Mouse (Mus musculus) kidney, adult 2 months (tissue): ENCODE measurements at regions not wholly inside any gene's neighbourhood (a gene's known extent, or its start where the extent isn't known, plus 50 kb on each side); places are given as distances from the start of the nearest gene placed in this dataset.

Experiments
- DNase-seq: peaks from one replicate; pipeline ENCODE4 v3.0.0; 2021
- H3K27ac ChIP-seq: fragments of 200-500 bp; 2 replicates; pipeline ENCODE4 v1.5.1; 2012; ENCODE audit warnings: low read depth, low read length, control low read depth, inconsistent platforms; ENCODE audit not compliant: insufficient read depth
- H3K27me3 ChIP-seq: fragments of 200-500 bp; replicated peaks from 2 replicates; pipeline ENCODE4 v1.6.1; 2012; ENCODE audit warnings: mild to moderate bottlenecking, moderate library complexity, low read length, inconsistent platforms; ENCODE audit not compliant: control insufficient read depth, insufficient read depth
- H3K36me3 ChIP-seq: fragments of 200-500 bp; 2 replicates; pipeline ENCODE4 v1.6.1; 2012; ENCODE audit warnings: mild to moderate bottlenecking, moderate library complexity, low read length, inconsistent platforms; ENCODE audit not compliant: control insufficient read depth, insufficient read depth
- H3K4me1 ChIP-seq: fragments of 200-500 bp; 2 replicates; pipeline ENCODE4 v1.6.1; 2011; ENCODE audit warnings: low read length; ENCODE audit not compliant: control insufficient read depth, insufficient read depth
- H3K4me3 ChIP-seq: fragments of 200-500 bp; 2 replicates; pipeline ENCODE4 v1.5.1; 2011; ENCODE audit warnings: mild to moderate bottlenecking, low read depth, low read length, control low read depth; ENCODE audit not compliant: insufficient read depth
- CTCF ChIP-seq: fragments of 200-500 bp; conservative IDR thresholded peaks from 2 replicates; pipeline ENCODE4 v1.5.1; 2011; ENCODE audit warnings: low read depth, mild to moderate bottlenecking, control low read depth, low read length, moderate library complexity, mixed read lengths; ENCODE audit not compliant: insufficient read depth, insufficient read length
- POLR2A ChIP-seq: fragments of 200-500 bp; IDR thresholded peaks from one replicate; pipeline ENCODE4 v1.6.1; 2011; ENCODE audit warnings: low read depth, low read length, control low read depth
- WGBS: fragments of 180-500 bp; shearing (Covaris S2); methylation state at CpG from one replicate; pipeline ENCODE4 v1.1.7; 2018; 5-methylcytosine and 5-hydroxymethylcytosine counted together

GRCm38 (mm10) chr15:65733326-65733725 is 718.6 kb upstream of the Gm21961 start:
- Histone ChIP-seq H3K27me3 (no peaks in the 10 kb centered on the region), H3K4me1 (no peaks in the 10 kb centered on the region), H3K27ac (no peak overlapping the region), H3K36me3 (no peaks in the 10 kb centered on the region), H3K4me3 (no peak overlapping the region)
- TF ChIP-seq POLR2A (no peak), CTCF (no peak)
- DNase-seq, result no peak
- WGBS, result 90% methylated on average over 6 of the region's 6 CpGs

DNA sequence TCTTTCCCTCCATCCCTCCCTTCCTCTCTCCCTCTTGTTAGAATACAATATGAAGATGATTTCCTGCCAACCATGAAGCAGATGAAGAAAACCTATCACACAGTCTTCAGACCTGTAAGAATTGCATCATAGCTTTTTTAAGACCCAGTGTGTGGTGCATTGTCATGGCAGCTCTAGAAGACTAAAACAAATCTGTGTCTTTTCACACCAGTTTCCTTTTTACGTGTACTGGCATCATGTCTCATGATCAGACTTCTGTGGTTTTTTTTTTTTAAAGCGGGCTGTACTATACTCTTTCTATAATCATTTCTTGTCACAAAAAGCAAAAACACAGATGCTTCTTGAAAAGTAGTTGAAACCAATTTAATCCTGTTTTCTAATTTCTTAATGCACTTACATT is 716.6 kb upstream of the Gm21961 start:
- no peaks in the 10 kb centered on the region for H3K36me3 ChIP-seq
- H3K27me3 ChIP-seq, result no peaks in the 10 kb centered on the region
- TF ChIP-seq POLR2A, result no peak
- no peak for TF ChIP-seq CTCF
- H3K4me1 ChIP-seq, result no peaks in the 10 kb centered on the region
- no peak overlapping the region for H3K27ac ChIP-seq
- H3K4me3 ChIP-seq, result no peak overlapping the region
- no peak for DNase-seq
- WGBS, result 85% methylated on average over 2 of the region's 2 CpGs

GRCm38 (mm10) chr15:65727061-65727460 is 712.4 kb upstream of the Gm21961 start:
- Histone ChIP-seq H3K4me3 (no peak overlapping the region), H3K27ac (no peak overlapping the region), H3K27me3 (no peaks in the 10 kb centered on the region), H3K4me1 (no peaks in the 10 kb centered on the region), H3K36me3 (no peaks in the 10 kb centered on the region)
- no peak for TF ChIP-seq CTCF
- WGBS, result 75% methylated on average over 1 of the region's 1 CpGs
- no peak for DNase-seq

GRCm38 (mm10) chr15:65726271-65726670 is 711.6 kb upstream of the Gm21961 start:
- Histone ChIP-seq H3K4me3 (no peak overlapping the region), H3K27ac (no peak overlapping the region), H3K27me3 (no peaks in the 10 kb centered on the region), H3K4me1 (no peaks in the 10 kb centered on the region), H3K36me3 (no peaks in the 10 kb centered on the region)
- 86% methylated on average over 2 of the region's 2 CpGs for WGBS
- no peak for DNase-seq
- no peak for TF ChIP-seq CTCF
- no peak for TF ChIP-seq POLR2A

GRCm38 (mm10) chr15:65703559-65703958 is 688.9 kb upstream of the Gm21961 start:
- H3K27me3 ChIP-seq, result no peaks in the 10 kb centered on the region; the same call in 1 of the 2 replicates
- TF ChIP-seq CTCF (peak; percentile 58; the same call in 1 of the 2 replicates), POLR2A (no peak)
- H3K36me3 ChIP-seq, result no peaks in the 10 kb centered on the region
- no peak overlapping the region for H3K27ac ChIP-seq
- no peak for DNase-seq
- no peaks in the 10 kb centered on the region for H3K4me1 ChIP-seq
- no peak overlapping the region for H3K4me3 ChIP-seq
- 32% methylated on average over 3 of the region's 3 CpGs for WGBS

- no peak overlapping the region for H3K27ac ChIP-seq
- H3K4me3 ChIP-seq, result no peak overlapping the region
- no peak for DNase-seq
- H3K36me3 ChIP-seq, result no peaks in the 10 kb centered on the region
- H3K27me3 ChIP-seq, result no peaks in the 10 kb centered on the region; the same call in 1 of the 2 replicates
- no peak for TF ChIP-seq CTCF
- TF ChIP-seq POLR2A, result no peak
- 12% methylated on average over 1 of the region's 1 CpGs for WGBS
- no peaks in the 10 kb centered on the region for H3K4me1 ChIP-seq
Measured at GRCm38 (mm10) chr15:65701510-65701909, 686.8 kb upstream of the Gm21961 start.

DNA sequence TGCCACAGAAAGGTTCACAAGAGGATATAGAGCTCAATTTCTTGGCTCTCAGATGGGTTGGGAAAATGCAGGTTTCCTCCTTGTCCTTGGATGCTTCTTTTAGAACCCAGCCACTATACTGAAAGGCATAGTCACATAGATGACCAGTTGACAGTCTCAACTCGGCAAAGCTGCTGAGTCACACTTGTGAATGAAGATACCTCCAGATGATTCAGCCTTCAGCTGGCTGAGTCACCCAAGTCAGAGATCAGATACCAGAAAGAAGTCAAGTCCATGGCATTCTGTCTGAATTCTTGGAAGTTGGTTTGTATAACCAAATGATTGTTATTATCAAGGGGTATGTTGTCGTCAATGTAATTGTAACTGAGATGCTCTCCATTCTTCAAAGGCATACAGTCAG is 683.9 kb upstream of the Gm21961 start:
- TF ChIP-seq CTCF (no peak), POLR2A (no peak)
- H3K36me3 ChIP-seq, result no peaks in the 10 kb centered on the region
- H3K4me1 ChIP-seq, result no peaks in the 10 kb centered on the region
- H3K4me3 ChIP-seq, result no peak overlapping the region
- no peaks in the 10 kb centered on the region for H3K27me3 ChIP-seq
- H3K27ac ChIP-seq, result no peak overlapping the region
- DNase-seq, result no peak
- WGBS, result 81% methylated on average over 2 of the region's 2 CpGs
